Mouse (Mus musculus) spleen, adult 12 weeks (tissue): ENCODE measurements around the gene 1700019D03Rik.

Experiments used
- DNase-seq: peaks from one replicate; pipeline ENCODE4 v3.0.0; 2022; ENCODE audit warnings: low spot score

Gene 1700019D03Rik

DNA sequence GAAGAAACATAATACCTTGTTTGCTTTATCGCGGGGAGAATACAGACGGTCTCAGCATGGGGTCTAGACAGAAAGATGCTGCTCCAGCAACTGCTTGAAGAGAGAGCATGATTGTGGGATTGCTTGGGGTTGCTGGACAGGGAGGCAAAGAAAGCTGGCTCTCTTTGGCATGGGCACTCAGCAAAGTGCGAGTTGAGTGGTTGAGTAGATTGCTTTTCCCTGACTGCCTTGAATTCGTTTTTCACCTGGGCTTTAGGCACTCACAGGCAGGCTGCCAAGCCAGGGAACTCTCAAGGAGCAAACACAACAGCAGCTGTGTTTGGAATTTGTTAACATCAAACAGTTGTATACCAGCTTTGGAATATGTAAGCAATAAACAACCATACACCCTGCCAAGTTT is at the start of gene 1700019D03Rik:
Gene 1700019D03Rik, minus strand, starts transcription at position 101 of the 400 bp plus-strand sequence.
- no peak for DNase-seq

DNA sequence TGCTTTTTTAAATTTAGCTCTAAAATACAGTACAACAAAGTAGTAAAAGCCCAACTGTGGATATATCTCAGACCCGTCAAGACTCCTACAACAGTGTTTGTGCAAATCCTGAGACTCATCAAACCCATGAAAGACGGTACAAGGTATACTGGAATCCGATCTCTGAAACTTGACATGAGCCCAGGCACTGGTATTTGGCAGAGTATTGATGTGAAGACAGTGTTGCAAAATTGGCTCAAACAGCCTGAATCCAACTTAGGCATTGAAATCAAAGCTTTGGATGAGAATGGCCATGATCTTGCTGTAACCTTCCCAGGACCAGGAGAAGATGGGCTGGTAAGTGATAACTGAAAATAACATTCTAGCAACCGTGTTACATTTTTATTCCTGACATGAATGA is 43.9 kb upstream of the 1700019D03Rik start:
- DNase-seq = no peak

DNA sequence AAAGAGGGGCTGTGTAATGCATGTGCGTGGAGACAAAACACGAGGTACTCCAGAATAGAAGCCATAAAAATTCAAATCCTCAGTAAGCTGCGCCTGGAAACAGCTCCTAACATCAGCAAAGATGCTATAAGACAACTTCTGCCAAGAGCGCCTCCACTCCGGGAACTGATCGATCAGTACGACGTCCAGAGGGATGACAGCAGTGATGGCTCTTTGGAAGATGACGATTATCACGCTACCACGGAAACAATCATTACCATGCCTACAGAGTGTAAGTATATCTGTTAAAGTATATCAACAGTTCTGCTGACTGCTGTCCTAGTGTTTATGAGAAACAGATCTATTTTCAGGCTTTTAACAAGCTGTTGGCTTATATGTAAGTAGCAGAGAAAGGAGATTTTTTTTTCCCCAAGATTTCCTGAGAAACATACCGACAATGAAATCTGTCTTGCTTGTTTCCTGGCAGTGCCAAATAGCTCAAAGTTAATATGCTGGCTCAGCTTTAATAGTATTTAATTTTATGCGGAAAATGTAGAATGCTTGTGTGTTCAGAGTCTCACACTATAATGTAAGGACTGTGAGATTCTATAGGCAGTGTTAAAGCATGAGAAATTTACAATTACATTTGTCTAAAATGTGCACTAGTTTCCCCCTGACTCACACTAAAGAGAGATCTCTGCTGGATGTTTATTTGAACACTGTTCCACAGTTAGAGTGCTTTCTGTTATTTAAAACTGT is 42.1 kb upstream of the 1700019D03Rik start:
- no peak for DNase-seq

DNA sequence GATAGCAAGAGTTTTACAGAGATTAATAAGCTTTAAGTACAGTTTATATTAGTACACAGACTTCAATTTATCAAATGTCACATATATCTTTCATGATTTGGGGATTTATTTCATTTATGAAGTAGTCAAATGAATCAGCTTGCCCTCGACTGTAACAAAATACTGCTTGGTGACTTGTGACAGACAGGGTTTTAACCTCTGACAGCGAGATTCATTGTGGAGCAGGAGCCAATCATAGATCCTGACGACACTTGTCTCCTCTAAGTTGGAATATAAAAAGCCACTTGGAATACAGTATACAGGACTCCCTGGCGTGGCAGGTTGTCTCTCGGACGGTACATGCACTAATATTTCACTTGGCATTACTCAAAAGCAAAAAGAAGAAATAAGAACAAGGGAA is 41.4 kb upstream of the 1700019D03Rik start, which contains the start of gene Mstn:
Gene Mstn, plus strand, starts transcription at position 301 of the 400 bp plus-strand sequence.
- DNase-seq = no peak

DNA sequence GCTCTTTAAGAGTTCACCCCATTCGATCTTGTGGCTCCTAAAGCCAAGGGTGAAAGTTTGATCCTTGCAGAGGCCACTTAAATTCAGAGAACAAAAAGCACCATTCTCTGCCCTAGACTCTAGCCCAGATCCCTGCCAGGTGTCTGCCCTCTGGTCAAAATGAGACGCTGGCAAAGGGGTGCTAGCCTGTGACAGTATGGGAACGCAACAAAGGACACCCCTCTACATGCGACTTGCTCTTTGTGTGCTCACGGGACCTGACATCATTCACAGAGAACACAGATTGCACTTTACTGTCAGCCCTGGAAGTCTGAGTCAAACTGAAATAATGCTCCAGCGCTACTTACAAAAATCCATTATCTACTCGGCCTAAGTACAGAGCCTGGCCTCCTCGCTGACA is 40.5 kb upstream of the 1700019D03Rik start:
- no peak for DNase-seq

DNA sequence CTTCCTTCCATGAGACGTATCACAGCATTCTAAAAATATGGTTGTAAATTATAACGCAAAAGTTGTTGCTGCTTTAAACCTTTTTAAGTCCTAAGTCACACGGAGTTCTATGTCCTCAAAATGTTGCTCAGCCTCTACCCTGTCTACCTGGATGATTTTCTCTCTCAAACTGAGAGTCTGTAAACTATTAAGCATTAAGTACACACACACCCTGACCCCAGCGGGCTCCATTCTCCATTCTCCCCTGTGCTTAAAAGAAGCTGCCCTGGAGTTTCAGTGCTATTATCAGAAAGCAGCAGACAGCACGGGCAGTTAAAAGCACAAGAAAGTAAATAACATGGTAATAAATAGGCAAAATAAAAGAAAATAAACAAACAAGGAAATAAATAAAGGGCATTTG is 39.1 kb upstream of the 1700019D03Rik start:
- DNase-seq = no peak

DNA sequence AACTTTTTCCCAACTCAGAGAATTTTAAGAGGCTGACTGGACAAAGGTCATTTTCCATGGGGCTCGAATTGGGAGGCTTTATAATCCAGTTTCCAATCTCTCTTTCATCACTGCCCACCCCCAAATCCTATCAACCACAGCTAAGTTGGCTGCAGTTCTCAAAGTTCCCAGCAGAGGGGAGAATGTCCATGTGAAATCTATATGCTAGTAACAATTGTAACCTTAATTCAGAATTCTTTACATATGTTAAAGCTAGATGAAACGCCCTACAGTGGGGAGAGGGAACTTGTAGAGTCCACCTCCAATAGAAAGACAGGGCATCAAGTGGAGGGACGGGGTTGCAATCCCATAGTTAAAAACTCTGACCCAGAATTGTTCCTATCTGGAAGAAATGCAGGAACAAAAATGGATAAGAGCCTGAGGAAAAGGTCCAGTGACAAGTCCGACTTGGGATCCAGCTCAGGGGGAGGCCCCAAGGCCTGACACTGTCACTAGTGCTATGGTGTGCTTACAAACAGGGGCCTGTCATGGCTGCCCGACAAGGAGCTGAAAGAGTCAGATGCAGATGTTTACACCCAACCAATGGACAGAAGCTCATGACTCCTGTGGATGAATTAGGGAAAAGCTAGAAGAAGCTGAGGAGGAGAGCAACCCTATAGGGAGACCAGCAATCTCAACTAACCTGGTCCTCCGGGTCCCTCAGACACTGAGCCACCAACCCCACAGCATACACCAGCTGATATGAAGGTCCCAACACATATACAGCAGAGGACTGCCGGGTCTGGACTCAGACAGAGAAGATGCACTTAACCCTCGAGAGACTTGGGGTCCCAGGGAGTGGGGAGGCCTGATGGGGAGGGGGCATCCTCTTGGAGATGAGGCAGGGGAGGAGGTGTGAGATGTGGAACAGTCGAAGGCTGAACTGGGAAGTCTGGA is 33.4 kb upstream of the 1700019D03Rik start:
- peak; percentile 4 for DNase-seq

DNA sequence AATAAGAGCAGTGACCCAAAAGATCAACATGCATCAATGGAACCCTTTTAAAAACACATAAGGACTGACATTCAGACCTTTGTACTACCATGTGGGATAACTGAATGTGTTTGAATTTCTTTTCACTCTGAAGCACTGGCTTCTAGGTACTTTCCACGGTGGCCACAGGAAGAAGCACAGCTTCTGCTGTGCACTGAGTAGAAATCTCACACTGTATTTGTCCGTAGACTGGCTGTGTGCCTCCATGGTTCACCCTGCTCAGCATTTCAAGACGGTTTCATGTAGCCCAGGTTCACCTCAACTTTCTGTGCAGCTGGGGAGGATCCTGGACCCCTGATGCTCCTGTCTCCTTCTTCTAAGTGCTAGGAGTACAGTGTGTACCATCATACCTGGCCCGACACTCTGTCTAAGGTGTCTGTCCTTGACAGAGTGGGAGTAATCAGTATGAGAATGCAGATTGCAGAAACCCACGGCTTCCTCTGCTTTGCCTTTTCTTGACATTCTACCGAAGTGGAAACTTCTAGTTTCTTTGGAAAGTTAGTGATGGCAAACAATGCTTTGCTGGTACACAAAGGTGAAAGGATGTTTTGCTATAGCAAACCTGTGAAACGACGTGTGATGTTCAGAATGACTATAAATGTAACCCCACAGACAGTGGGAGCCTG is 29.9 kb upstream of the 1700019D03Rik start:
- DNase-seq = no peak

DNA sequence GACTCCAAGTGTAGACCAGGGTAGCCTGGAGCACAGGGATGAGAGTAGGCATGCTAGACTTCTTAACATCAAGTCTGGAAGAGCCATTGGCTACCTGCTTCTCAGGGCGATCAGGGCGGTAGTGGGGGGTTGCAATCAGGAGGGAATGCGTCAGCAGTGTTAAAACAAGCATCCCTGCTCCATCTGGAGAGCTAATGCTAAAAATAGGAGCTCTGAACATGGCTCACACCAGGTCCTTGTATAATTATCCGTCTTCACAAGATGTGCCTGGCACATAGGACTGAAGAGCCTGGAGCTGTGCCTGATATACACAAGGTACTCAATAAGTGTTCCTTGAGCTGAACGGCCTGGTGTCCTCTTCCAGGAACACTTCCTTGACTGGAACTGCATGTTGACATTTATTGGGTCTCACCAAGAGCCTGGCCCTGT is 17.5 kb upstream of the 1700019D03Rik start:
- no peak for DNase-seq

DNA sequence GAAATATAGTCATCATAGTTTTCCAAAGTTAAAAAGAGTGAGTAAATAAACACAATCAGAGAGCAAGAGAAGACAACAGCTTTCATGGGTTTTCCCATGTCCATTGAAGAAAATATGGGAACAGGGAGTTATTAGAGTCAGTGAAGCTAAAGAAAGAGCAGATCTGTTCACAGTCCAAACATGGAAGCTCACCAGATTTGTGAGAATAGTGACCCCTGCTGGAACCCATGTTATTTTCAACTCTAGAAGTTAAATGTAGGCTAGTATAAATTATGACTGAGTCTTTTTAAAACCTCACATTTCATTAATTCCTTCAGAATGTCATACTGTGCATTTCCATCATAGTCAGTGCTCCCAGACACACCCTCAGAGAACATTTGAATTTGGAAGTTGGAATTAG is 12.6 kb upstream of the 1700019D03Rik start:
- DNase-seq = no peak

DNA sequence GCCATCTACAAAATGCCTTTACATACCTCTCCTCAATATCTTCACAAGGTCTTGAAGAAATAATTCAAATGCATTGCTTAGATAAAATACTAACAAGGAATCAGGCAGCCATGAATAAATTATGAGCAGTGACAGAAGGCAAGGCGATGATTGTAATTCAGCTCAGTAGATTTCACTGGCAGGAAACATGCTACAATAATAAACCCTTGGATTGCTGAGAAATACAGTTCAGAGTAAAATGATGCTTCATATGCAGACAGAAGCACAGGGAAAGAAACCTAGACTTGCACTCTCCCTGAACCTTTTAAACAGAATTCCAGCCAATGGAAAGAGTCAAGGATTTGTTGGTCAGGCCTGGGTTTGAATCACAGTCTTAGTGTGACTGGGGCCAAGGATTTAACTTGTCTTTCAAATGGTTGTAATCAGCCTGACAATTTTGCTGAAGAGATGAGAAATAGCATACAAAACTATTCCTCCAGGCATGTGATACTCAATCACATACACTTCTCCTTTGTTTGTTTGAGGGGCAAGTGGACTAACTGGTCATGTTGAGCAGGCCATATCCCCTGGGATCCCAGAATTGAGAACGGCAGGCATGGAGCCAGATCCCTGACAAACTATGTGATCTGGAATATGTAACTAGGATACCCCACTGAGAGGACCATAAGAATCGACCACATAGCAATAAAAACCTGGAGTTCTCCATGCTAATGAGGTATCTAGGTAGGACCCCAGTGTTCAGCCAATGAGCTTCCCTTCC is 1.1 kb downstream of the 1700019D03Rik start:
- DNase-seq = no peak

DNA sequence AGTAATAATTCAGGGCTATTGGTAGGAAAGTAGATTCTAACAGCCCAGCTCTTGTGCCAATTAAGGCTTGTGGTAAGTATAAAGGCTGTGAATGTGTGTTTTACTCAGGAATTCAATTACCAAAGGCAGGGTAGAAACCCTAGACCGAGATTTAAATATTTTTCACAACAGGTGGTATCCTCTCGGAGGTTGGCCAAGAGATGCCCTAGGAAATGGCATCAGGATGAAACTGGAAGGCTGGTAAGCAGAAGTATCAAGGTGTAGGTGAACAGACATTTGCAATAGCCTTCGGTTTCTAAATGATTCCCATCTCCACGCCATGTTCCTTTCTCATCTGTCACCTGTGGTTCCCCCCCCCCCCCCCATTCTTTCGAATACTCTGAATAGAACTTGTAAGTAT is 4.4 kb downstream of the 1700019D03Rik start:
- DNase-seq = no peak

DNA sequence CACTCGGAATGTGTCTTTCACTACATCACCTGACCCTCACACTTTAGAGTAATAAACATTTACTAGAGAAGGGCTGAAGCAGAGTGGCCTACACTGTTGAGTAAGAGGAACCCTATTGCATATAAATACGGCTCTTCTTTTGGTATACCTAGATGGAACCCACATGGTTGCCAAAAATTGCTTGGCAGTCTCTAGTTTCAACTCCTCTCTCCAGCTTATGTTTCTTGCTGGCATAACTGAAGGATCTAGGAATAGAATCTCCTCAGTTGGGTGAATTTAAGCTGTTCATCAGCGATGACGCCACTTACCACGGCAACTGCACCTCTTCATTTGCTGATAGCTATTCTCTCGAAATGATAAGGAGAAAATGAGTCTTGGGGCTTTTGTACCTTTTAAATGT is 5.3 kb downstream of the 1700019D03Rik start:
- DNase-seq = no peak

DNA sequence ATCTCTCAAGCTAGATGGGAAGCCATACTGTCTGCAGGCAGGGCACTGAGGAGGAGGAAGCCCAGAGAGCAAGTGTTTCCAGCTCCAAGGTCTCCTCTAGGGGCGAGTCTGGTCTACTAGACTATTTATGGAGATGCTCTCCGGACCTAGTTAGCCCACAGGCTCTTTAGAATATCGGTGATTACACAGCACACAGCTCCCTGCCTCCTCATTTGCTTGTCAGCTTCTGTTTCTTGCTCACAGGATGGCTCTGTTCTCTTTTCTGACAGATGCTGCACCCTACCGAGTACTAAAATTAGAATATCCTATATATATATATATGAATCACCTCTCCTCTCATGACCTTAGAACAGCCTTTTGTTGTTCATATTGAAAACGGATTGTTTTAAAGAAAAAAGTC is 33.3 kb downstream of the 1700019D03Rik start:
- no peak for DNase-seq

DNA sequence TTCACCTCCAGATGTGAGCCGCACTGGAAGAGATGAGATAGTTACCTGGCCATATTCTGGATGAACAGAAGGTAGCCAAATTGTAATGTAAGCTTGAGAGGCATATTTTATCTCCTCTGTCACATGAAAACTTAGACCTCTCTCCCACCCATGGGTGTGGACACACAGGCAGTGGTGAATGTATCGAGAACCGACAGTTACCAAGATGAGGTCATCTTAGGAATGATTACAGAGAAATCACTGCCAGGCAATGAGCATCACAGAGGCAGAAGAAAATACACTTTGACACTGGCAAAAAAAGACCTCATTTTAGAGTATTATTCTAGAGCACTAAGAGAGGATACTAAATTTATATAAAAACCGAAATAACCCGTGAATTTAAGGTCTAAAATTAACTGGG is 46.8 kb downstream of the 1700019D03Rik start:
- DNase-seq = no peak

DNA sequence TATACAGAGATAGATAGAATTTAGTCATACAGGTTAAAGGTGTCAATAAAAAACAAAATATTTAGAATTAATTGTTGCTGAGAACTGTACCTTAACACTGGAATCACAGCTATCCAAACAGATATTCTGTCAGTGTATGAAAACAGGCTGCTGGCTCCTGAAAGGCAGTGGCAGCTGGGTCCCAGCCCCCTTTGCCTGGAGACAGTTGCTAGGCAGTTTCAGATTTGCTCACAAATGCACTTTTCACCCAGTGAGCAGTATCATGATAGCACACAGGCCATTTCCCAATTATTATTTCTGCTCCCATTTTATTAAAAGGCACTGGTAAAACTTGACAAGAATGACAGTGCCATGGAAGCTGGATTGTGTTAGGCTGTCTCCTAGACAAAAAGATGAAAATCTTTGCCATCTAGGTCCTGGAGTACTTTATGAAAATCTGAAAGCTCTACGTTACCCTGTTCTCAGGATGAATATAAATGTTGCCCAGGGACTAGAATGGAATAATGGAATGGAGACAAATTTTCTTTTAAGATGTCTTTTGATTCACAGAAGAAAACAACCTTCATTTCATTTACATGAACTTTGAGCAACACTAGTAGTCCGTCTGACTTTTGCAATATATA is 48.0 kb downstream of the 1700019D03Rik start:
- DNase-seq = no peak

DNA sequence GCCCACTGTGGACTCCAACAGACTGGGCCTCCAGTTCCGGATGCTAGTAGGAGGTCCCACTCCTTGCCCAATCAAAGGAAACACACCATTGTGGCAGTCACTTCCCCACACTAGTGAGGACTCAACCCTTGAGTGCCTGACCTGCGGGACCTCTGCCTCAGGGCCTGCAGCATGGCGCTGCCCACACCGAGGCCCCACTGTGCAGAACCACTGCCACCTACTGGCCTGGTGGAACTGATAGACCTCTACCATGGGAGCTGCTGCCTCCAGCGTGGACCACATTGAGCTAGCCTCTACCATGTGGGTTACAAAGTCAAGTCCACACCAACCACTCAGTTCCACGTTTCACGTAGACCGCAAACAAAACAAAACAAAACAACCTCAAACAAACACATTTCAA is 55.4 kb downstream of the 1700019D03Rik start:
- no peak for DNase-seq

DNA sequence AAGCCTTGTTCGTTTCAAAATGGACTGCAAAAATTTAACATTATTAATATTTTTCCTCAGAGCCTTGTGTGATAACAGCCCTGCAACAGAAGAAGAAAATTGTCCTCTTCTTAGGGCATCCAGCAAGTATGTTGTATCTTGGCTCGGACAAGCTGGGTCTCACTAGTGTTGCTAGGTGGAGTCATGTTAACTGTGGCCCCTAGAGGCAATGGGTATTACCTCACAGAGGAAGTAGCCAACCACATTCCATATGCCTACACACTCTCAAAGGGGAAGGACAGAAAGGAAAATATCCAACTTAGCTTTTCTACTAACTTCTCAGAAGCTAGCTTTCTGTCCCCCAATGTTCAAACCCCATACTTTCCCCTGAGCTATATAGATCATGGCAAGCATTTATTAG is 56.9 kb downstream of the 1700019D03Rik start:
- no peak for DNase-seq

DNA sequence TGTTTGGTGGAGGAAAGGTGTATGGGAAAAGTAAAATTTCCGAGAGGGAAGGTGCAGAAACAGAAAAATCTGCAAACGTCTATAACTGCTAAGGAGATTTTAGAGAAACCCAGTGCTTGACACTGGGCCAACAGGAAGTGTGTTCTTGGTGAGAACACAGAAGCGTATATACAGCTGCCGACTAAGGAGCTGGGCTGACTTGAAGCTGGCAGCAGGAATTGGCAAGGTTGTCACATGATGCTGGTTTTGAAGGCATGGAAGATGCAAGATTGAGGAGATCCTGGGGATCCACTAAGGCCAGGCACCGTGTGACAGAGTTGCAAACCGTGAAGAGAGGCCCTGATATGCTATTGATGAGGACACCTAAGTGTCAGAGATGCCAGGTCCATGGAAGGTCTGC is 59.8 kb downstream of the 1700019D03Rik start:
- no peak for DNase-seq

DNA sequence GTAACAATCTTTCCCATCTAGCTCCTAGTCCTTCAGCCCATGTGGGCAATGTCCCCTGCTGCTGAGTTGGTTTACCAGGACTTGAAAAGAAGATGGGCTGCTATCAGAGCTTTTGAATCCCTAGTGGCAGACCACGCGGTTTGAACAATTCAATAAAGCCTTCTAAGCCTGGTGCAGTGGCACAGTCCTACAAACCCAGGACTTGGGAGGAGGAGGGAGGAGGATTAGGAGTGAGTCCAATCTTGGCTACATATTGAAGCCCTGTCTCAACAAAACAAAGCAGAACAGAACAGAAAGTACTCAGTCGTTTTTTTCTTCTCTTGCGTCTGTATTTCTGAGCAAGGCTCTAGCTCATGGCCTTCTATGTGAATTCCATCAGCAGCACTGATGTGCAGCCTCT is 63.2 kb downstream of the 1700019D03Rik start:
- no peak for DNase-seq

DNA sequence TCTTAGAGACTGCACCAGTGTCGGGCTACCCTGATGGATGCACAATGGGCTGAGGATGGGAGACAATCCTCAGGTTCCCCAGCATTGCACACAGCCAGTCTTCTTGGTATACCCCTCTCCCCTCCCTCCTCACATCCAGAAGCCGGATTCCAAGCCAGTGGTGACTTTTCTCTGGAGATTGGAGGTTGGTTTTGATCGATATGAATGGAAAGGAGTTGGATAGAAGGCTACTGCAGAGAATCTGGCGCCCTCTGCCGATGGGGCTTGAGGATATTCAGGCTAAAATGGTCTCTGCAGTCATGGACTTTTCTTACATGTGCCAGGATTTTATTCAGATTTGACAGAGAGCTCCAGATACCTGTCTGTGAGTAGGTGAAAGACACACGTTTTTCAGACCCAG is 64.9 kb downstream of the 1700019D03Rik start:
- DNase-seq = no peak
